Comparison of ENCODE assay signal across 8 mouse cellular contexts in genomic region chr6:71271389-71272315, GRCm38 (mm10). TPM values are rescaled to one million over a fixed set of nuclear protein-coding genes. Genes with fewer than 3 reads are reported as not detected.
DNase-seq lines count a peak whose midpoint lies in the region; ATAC-seq lines count a peak whose summit lies in the region.

TSS of gene Krcc1 (plus strand) at chr6:71271677.

- peak; percentile 89 for ATAC-seq in inflammation-experienced regulatory T-cells, adult 6 months
- peak; percentile 91 for ATAC-seq in megakaryocyte-erythroid progenitor cell, adult 5-6 weeks (replicated peaks; ENCODE audit: low FRiP score, low TSS enrichment, poor library complexity, severe bottlenecking)

- DNase-seq in adrenal gland, adult (ENCODE audit: inconsistent age in 2 of 2, low spot score in 1 of 2) = peak; percentile 99
- DNase-seq in embryo, embryonic 10.5 days (ENCODE audit: low spot score) = peak; percentile 98
- DNase-seq in gastrocnemius, postnatal 14 days = peak; percentile 97
- peak; percentile 95 to 98 for DNase-seq in left cerebral cortex, postnatal 10 days (ENCODE audit: extremely low spot score in 1 of 2, low spot score in 2 of 2)
- DNase-seq in right cerebral cortex, postnatal 25 days = peak; percentile 98
- DNase-seq in urinary bladder, postnatal 4 days (ENCODE audit: low spot score in 2 of 2) = peak; percentile 96 to 98

- intact Hi-C loops in gastrocnemius, postnatal 14 days (cut with DNase I; ENCODE audit: low total_unique reads) = no loop called here
- intact Hi-C loops in left cerebral cortex, postnatal 10 days (cut with DNase I) = loop anchor here (5.0 to 10.0 kb wide), 2 partner anchors 123 to 146 kb away; no protein-coding TSS in a partner anchor

RNA-seq across cellular contexts. Expression of gene Krcc1, which starts in this region (rescaled TPM):
- total RNA-seq in gastrocnemius, postnatal 14 days (2021) = 10 to 100 TPM; 23.6 to 27.9 TPM
- polyA plus RNA-seq in inflammation-experienced regulatory T-cells, adult 6 months (2017; shearing (Covaris generic)) = 10 to 100 TPM; 93.2 to 96.1 (median 94.8) TPM
- total RNA-seq in left cerebral cortex, postnatal 10 days (2021) = 10 to 100 TPM; 12.3 to 13.5 TPM
- 35.7 and 49.9 TPM in 2 replicates for total RNA-seq in megakaryocyte-erythroid progenitor cell, adult 5-6 weeks (2014; fragmentation: Nextera tagmentation)
- 75.0 and 113 TPM in 2 replicates for total RNA-seq in megakaryocyte-erythroid progenitor cell, adult 5-6 weeks (2017)

Comparison
In these comparisons a context has a peak if more than half of its experiments do, and no peak if none do; other contexts are left out.
1. Peak in every context shown above with its lines: DNase-seq and ATAC-seq.